Comparison of ENCODE assay signal across 8 mouse cellular contexts in genomic region chr2:132029646-132030417, GRCm38 (mm10). TPM values are rescaled to one million over a fixed set of nuclear protein-coding genes. Genes with fewer than 3 reads are reported as not detected.
DNase-seq lines count a peak whose midpoint lies in the region; ATAC-seq lines count a peak whose summit lies in the region.

Gene Rassf2 (minus strand): TSS chr2:132030258.

- no peaks in the 10 kb centered on the region for H3K9me3 ChIP-seq in forebrain, embryonic 11.5 days (ENCODE audit: control insufficient read depth, low read length)
- H3K9me3 ChIP-seq in heart, embryonic 15.5 days (replicated peaks), result no peaks in the 10 kb centered on the region
- no peaks in the 10 kb centered on the region for H3K9me3 ChIP-seq in liver, embryonic 15.5 days (replicated peaks)
- H3K9me3 ChIP-seq in neural tube, embryonic 12.5 days, result no peaks in the 10 kb centered on the region

- peak within 1 kb of the TSS; percentile 73 for H3K9ac ChIP-seq in forebrain, embryonic 11.5 days (ENCODE audit: low read length)
- H3K9ac ChIP-seq in heart, embryonic 15.5 days, result peak within 1 kb of the TSS; percentile 72
- H3K9ac ChIP-seq in liver, embryonic 15.5 days, result peak within 1 kb of the TSS; percentile 45
- peak within 1 kb of the TSS; percentile 79 for H3K9ac ChIP-seq in neural tube, embryonic 12.5 days

- H3K36me3 ChIP-seq in forebrain, embryonic 11.5 days (ENCODE audit: control insufficient read depth, insufficient read depth, low read length), result no peaks in the 10 kb centered on the region
- no peaks in the 10 kb centered on the region for H3K36me3 ChIP-seq in heart, embryonic 15.5 days
- no peaks in the 10 kb centered on the region for H3K36me3 ChIP-seq in liver, embryonic 15.5 days (replicated peaks)
- 0 out of 2 replicates have a peak, but pooled peaks cover 4% of the 10 kb centered on the region for H3K36me3 ChIP-seq in neural tube, embryonic 12.5 days

- peaks cover 3% of the 10 kb centered on the region; the same call in 1 of the 2 replicates for H3K4me1 ChIP-seq in brown adipose tissue, adult 24 weeks (ENCODE audit: control insufficient read depth, insufficient read depth, insufficient read length, low read length)
- peaks cover 9% of the 10 kb centered on the region for H3K4me1 ChIP-seq in forebrain, embryonic 11.5 days (replicated peaks; ENCODE audit: control insufficient read depth, insufficient read depth, low read length)
- H3K4me1 ChIP-seq in heart, embryonic 15.5 days (replicated peaks), result peaks cover 25% of the 10 kb centered on the region
- peaks cover 46% of the 10 kb centered on the region for H3K4me1 ChIP-seq in liver, embryonic 15.5 days (replicated peaks)
- peaks cover 28% of the 10 kb centered on the region for H3K4me1 ChIP-seq in neural tube, embryonic 12.5 days

- DNase-seq in CD8-positive naive resting alpha-beta T cell, adult 2 months (ENCODE audit: low read depth in 2 of 2, low spot score in 2 of 2), result peak; percentile 56 to 68
- peak; percentile 95 for DNase-seq in forebrain, embryonic 11.5 days (ENCODE audit: low spot score)
- DNase-seq in kidney, postnatal 25 days, result peak; percentile 65 to 79
- DNase-seq in telencephalon, adult 2 months (ENCODE audit: low read depth, low spot score), result peak; percentile 89

- H3K4me2 ChIP-seq in forebrain, embryonic 11.5 days (ENCODE audit: low read depth, low read length, severe bottlenecking), result peak within 1 kb of the TSS; percentile 94
- H3K4me2 ChIP-seq in heart, embryonic 15.5 days, result peak within 1 kb of the TSS; percentile 99
- peak within 1 kb of the TSS; percentile 85 for H3K4me2 ChIP-seq in liver, embryonic 15.5 days
- peak within 1 kb of the TSS; percentile 91 for H3K4me2 ChIP-seq in neural tube, embryonic 12.5 days (replicated peaks)

- H3K27me3 ChIP-seq in forebrain, embryonic 11.5 days (ENCODE audit: control insufficient read depth, insufficient read depth, low read length), result peaks cover 4% of the 10 kb centered on the region; the same call in 1 of the 2 replicates
- no peaks in the 10 kb centered on the region; the same call in 1 of the 2 replicates for H3K27me3 ChIP-seq in heart, embryonic 15.5 days
- peaks cover 58% of the 10 kb centered on the region for H3K27me3 ChIP-seq in liver, embryonic 15.5 days
- no peaks in the 10 kb centered on the region for H3K27me3 ChIP-seq in neural tube, embryonic 12.5 days (replicated peaks)

- under 1% methylated on average over 41 of the region's 48 CpGs for WGBS in forebrain, embryonic 11.5 days
- 1% methylated on average over 41 of the region's 48 CpGs for WGBS in heart, embryonic 15.5 days
- under 1% methylated on average over 46 of the region's 48 CpGs for WGBS in liver, embryonic 15.5 days (ENCODE audit: insufficient replicate concordance)
- under 1% methylated on average over 47 of the region's 48 CpGs for WGBS in neural tube, embryonic 12.5 days

- peak; percentile 93 for ATAC-seq in forebrain, embryonic 11.5 days (replicated peaks; ENCODE audit: low FRiP score)
- peak; percentile 85 for ATAC-seq in heart, embryonic 15.5 days (replicated peaks; ENCODE audit: insufficient number of reproducible peaks, insufficient read depth, low FRiP score, low read depth)
- peak; percentile 82 for ATAC-seq in liver, embryonic 15.5 days (ENCODE audit: insufficient read depth)
- ATAC-seq in neural tube, embryonic 12.5 days (ENCODE audit: low FRiP score, low read depth), result peak; percentile 93

- H3K27ac ChIP-seq in brown adipose tissue, adult 24 weeks (replicated peaks; ENCODE audit: low read depth, low read length), result peak within 1 kb of the TSS; percentile 84
- peak within 1 kb of the TSS; percentile 82 for H3K27ac ChIP-seq in forebrain, embryonic 11.5 days (ENCODE audit: low read depth, low read length)
- H3K27ac ChIP-seq in heart, embryonic 15.5 days, result peak within 1 kb of the TSS; percentile 80
- peak within 1 kb of the TSS; percentile 54; the same call in 1 of the 2 replicates for H3K27ac ChIP-seq in liver, embryonic 15.5 days (replicated peaks)
- peak within 1 kb of the TSS; percentile 80 for H3K27ac ChIP-seq in neural tube, embryonic 12.5 days

- peak within 1 kb of the TSS; percentile 71 for H3K4me3 ChIP-seq in brown adipose tissue, adult 24 weeks (ENCODE audit: insufficient read depth, low read depth, low read length)
- peak within 1 kb of the TSS; percentile 53 for H3K4me3 ChIP-seq in forebrain, embryonic 11.5 days (ENCODE audit: low read depth, low read length)
- H3K4me3 ChIP-seq in heart, embryonic 15.5 days, result peak within 1 kb of the TSS; percentile 75
- H3K4me3 ChIP-seq in liver, embryonic 15.5 days (replicated peaks), result peak within 1 kb of the TSS; percentile 60
- peak within 1 kb of the TSS; percentile 62 for H3K4me3 ChIP-seq in neural tube, embryonic 12.5 days

RNA-seq across cellular contexts. Expression of gene Rassf2, which starts in this region (rescaled TPM):
- polyA plus RNA-seq in brown adipose tissue, adult 24 weeks (2012; ENCODE audit: insufficient read depth, insufficient read length, missing spikeins), result 7.8 and 18.5 TPM in 2 replicates
- 35.3 and 36.3 TPM in 2 replicates for polyA plus RNA-seq in forebrain, embryonic 11.5 days (2014; fragmentation: Nextera tagmentation; extraction: Ambion mirVana)
- 9.2 and 13.9 TPM in 2 replicates for polyA plus RNA-seq in heart, embryonic 15.5 days (2015; fragmentation: Nextera tagmentation; extraction: Ambion mirVana)
- 2.8 and 2.9 TPM in 2 replicates for polyA plus RNA-seq in liver, embryonic 15.5 days (2015; fragmentation: Nextera tagmentation; extraction: Ambion mirVana)
- polyA plus RNA-seq in neural tube, embryonic 12.5 days (2016; fragmentation: Nextera tagmentation; extraction: Ambion mirVana), result 28.3 and 30.6 TPM in 2 replicates

Comparison
In these comparisons a context has a peak if more than half of its experiments do, and no peak if none do; other contexts are left out.
1. Peak in every context shown above with its lines: DNase-seq, ATAC-seq, H3K4me3 ChIP-seq and H3K27ac ChIP-seq.